ENCODE assay signal across 8 mouse cellular contexts in genomic region chr4:48045721-48046460, GRCm38 (mm10). TPM values are rescaled to one million over a fixed set of nuclear protein-coding genes. Genes with fewer than 3 reads are reported as not detected.
DNase-seq lines count a peak whose midpoint lies in the region; ATAC-seq and TF ChIP-seq lines count a peak whose summit lies in the region.

No protein-coding gene starts in this region.

- H3K4me1 ChIP-seq in forebrain, embryonic 11.5 days (replicated peaks; ENCODE audit: control insufficient read depth, insufficient read depth, low read length), result peaks cover 17% of the 10 kb centered on the region; the same call in 1 of the 2 replicates
- H3K4me1 ChIP-seq in hindbrain, embryonic 16.5 days (ENCODE audit: control insufficient read depth, insufficient read depth, low read depth, low read length), result peaks cover 41% of the 10 kb centered on the region
- H3K4me1 ChIP-seq in liver, embryonic 14.5 days (replicated peaks; ENCODE audit: control insufficient read depth in 2 of 2, insufficient read depth in 2 of 2, low read length in 1 of 2), result peaks cover 0 to 4% of the 10 kb centered on the region in 2 experiments; a peak in 1 of 4 replicates
- H3K4me1 ChIP-seq in olfactory bulb, adult 2 months (ENCODE audit: control insufficient read depth, insufficient read depth, low read length), result peaks cover 34% of the 10 kb centered on the region

- H3K9me3 ChIP-seq in forebrain, embryonic 11.5 days (ENCODE audit: control insufficient read depth, low read length), result no peaks in the 10 kb centered on the region
- no peaks in the 10 kb centered on the region for H3K9me3 ChIP-seq in hindbrain, embryonic 16.5 days (ENCODE audit: control insufficient read depth, low read length)
- H3K9me3 ChIP-seq in liver, embryonic 14.5 days (ENCODE audit: control insufficient read depth, low read length), result no peaks in the 10 kb centered on the region

- peak overlapping the region; percentile 70 for H3K9ac ChIP-seq in forebrain, embryonic 11.5 days (ENCODE audit: low read length)
- H3K9ac ChIP-seq in hindbrain, embryonic 16.5 days (ENCODE audit: low read depth, low read length), result peak overlapping the region; percentile 81
- H3K9ac ChIP-seq in liver, embryonic 14.5 days (replicated peaks), result no peak overlapping the region

- TF ChIP-seq POLR2A in olfactory bulb, adult 2 months (IDR thresholded peaks at IDR 0.05; ENCODE audit: insufficient read depth, low read depth, low read length), result no peak

- H3K4me3 ChIP-seq in forebrain, embryonic 11.5 days (ENCODE audit: low read depth, low read length), result peak overlapping the region; percentile 59
- peak overlapping the region; percentile 85 for H3K4me3 ChIP-seq in hindbrain, embryonic 16.5 days (ENCODE audit: low read length)
- H3K4me3 ChIP-seq in liver, embryonic 14.5 days (ENCODE audit: insufficient read depth in 1 of 2, low read depth in 2 of 2, low read length in 2 of 2), result peak overlapping the region; percentile 54 to 78
- H3K4me3 ChIP-seq in olfactory bulb, adult 2 months (ENCODE audit: insufficient read depth, low read depth, low read length), result peak overlapping the region; percentile 75

- TF ChIP-seq CTCF in liver, embryonic 14.5 days (IDR thresholded peaks at IDR 0.05; ENCODE audit: low read depth), result no peak
- TF ChIP-seq CTCF in olfactory bulb, adult 2 months (IDR thresholded peaks at IDR 0.05; ENCODE audit: insufficient read depth, low read depth, low read length), result no peak

- peaks cover 32% of the 10 kb centered on the region for H3K27me3 ChIP-seq in forebrain, embryonic 11.5 days (ENCODE audit: control insufficient read depth, insufficient read depth, low read length)
- peaks cover 13% of the 10 kb centered on the region for H3K27me3 ChIP-seq in hindbrain, embryonic 16.5 days (replicated peaks; ENCODE audit: control insufficient read depth, insufficient read depth, low read length)
- peaks cover 62% of the 10 kb centered on the region for H3K27me3 ChIP-seq in liver, embryonic 14.5 days (ENCODE audit: control insufficient read depth, insufficient read depth, low read length)

- under 1% methylated on average over 39 of the region's 39 CpGs for WGBS in forebrain, embryonic 11.5 days
- 0% methylated on average over 39 of the region's 39 CpGs for WGBS in hindbrain, embryonic 16.5 days
- 1% methylated on average over 39 of the region's 39 CpGs for WGBS in liver, embryonic 14.5 days (ENCODE audit: insufficient replicate concordance)
- WGBS in olfactory bulb, adult 2 months, result under 1% methylated on average over 39 of the region's 39 CpGs

- H3K4me2 ChIP-seq in forebrain, embryonic 11.5 days (ENCODE audit: low read depth, low read length, severe bottlenecking), result peak overlapping the region; percentile 97
- H3K4me2 ChIP-seq in hindbrain, embryonic 16.5 days (ENCODE audit: low read length), result peak overlapping the region; percentile 99
- H3K4me2 ChIP-seq in liver, embryonic 14.5 days (ENCODE audit: low read depth), result peak overlapping the region; percentile 95

- DNase-seq in ovary, postnatal 14 days (ENCODE audit: low spot score), result peak; percentile 10
- no peak for DNase-seq in ovary, postnatal 10 days (ENCODE audit: low spot score)
- DNase-seq in adrenal gland, postnatal 36 days, result peak; percentile 46 to 58
- peak; percentile 79 for DNase-seq in forebrain, embryonic 11.5 days (ENCODE audit: low spot score)
- no peak for DNase-seq in liver, embryonic 14.5 days (ENCODE audit: low read depth in 3 of 3, low spot score in 3 of 3)

- no peaks in the 10 kb centered on the region for H3K36me3 ChIP-seq in forebrain, embryonic 11.5 days (ENCODE audit: control insufficient read depth, insufficient read depth, low read length)
- H3K36me3 ChIP-seq in hindbrain, embryonic 16.5 days (ENCODE audit: control insufficient read depth, insufficient read depth, low read length), result no peaks in the 10 kb centered on the region
- no peaks in the 10 kb centered on the region for H3K36me3 ChIP-seq in liver, embryonic 14.5 days (replicated peaks; ENCODE audit: control insufficient read depth, insufficient read depth, low read depth)

- no peak for TF ChIP-seq EP300 in liver, embryonic 14.5 days (IDR thresholded peaks at IDR 0.05; ENCODE audit: low read depth)

- no peak for ATAC-seq in forebrain, embryonic 11.5 days (replicated peaks; ENCODE audit: low FRiP score)
- ATAC-seq in hindbrain, embryonic 16.5 days, result no peak
- ATAC-seq in liver, embryonic 14.5 days (ENCODE audit: insufficient read depth), result no peak
- ATAC-seq in monocyte, adult 5-6 weeks (replicated peaks; ENCODE audit: insufficient number of reproducible peaks, low FRiP score, low TSS enrichment, poor library complexity, severe bottlenecking), result no peak

- H3K27ac ChIP-seq in forebrain, embryonic 11.5 days (ENCODE audit: low read depth, low read length), result no peak overlapping the region
- H3K27ac ChIP-seq in hindbrain, embryonic 16.5 days (ENCODE audit: low read depth, low read length), result peak overlapping the region; percentile 88; the same call in 1 of the 2 replicates
- H3K27ac ChIP-seq in liver, embryonic 14.5 days, result no peak overlapping the region
- H3K27ac ChIP-seq in olfactory bulb, adult 2 months (ENCODE audit: insufficient read depth, low read depth, low read length), result peak overlapping the region; percentile 81; the same call in 1 of the 2 replicates

RNA-seq across cellular contexts. Expression of gene Nr4a3, which starts 0.9 kb away (rescaled TPM):
- total RNA-seq in adrenal gland, postnatal 36 days (2021), result 10 to 100 TPM; 66.7 to 87.7 TPM
- 0.31 and 0.71 TPM in 2 replicates for polyA plus RNA-seq in forebrain, embryonic 11.5 days (2014; fragmentation: Nextera tagmentation; extraction: Ambion mirVana)
- polyA plus RNA-seq in hindbrain, embryonic 16.5 days (2015; fragmentation: Nextera tagmentation; extraction: Ambion mirVana), result 0.89 and 1.3 TPM in 2 replicates
- 0.01 TPM in 2 replicates for polyA plus RNA-seq in liver, embryonic 14.5 days (2012; rRNA removed)
- polyA plus RNA-seq in liver, embryonic 14.5 days (2014; fragmentation: Nextera tagmentation; extraction: Ambion mirVana), result not detected in 2 replicates
- polyA plus RNA-seq in olfactory bulb, adult 2 months (2012; ENCODE audit: insufficient read depth, insufficient read length, low replicate concordance, missing spikeins), result not detected in 2 replicates
- 4.5 to 20.4 TPM (median 5.1 TPM) in 3 replicates for total RNA-seq in monocyte, adult 5-6 weeks (2017)

Comparison
In these comparisons a context has a peak if more than half of its experiments do, and no peak if none do; other contexts are left out.
1. DNase-seq: peak in ovary, postnatal 14 days (single experiment), adrenal gland, postnatal 36 days (2 of 2) and forebrain, embryonic 11.5 days (single experiment); none in ovary, postnatal 10 days (single experiment) and liver, embryonic 14.5 days (0 of 3).
2. H3K27ac ChIP-seq: peak in hindbrain, embryonic 16.5 days (single experiment) and olfactory bulb, adult 2 months (single experiment); none in forebrain, embryonic 11.5 days (single experiment) and liver, embryonic 14.5 days (single experiment).
3. Peak in every context shown above with its lines, with median percentiles within 50 percentile points of each other: H3K4me2 ChIP-seq and H3K4me3 ChIP-seq.